Mouse (Mus musculus) urinary bladder, postnatal 25 days (tissue): ENCODE data around the gene Abo.
A peak's percentile ranks its signal among the peaks of the same experiment; 100 is the strongest.

Source experiments
- DNase-seq: peaks from one replicate; pipeline ENCODE4 v3.0.0; 2022; ENCODE audit warnings: low spot score

Gene Abo

DNA sequence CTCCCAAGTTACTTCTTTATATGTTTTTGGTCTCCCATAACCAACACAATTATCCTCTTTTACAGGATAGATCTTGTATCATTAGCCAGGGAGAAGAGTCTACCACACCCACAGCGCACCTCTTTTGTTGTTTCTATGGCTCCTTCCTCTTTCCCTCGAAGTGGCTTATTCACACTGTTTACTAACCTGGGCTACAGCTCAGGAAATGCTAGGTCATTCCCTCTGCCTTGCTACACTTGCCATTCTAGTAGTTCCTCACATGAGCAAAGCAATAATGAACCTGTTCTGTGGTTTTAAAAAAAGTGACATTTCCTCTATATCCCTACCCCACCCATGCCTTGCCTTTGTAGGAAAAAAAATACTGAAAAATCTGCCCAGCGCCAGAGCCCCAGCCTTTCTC lies 1.9 kb downstream of the Abo start:
- no peak for DNase-seq

- peak; percentile 12 for DNase-seq
These were observed 17.1 kb downstream of the Abo start for GRCm38 (mm10) chr2:26847706-26848105.

- DNase-seq, result no peak
These were observed 32.3 kb downstream of the Abo start for GRCm38 (mm10) chr2:26832478-26832877.

GRCm38 (mm10) chr2:26828047-26828446 lies 36.7 kb downstream of the Abo start:
- DNase-seq, result no peak

- DNase-seq, result no peak
These were observed 37.4 kb downstream of the Abo start for GRCm38 (mm10) chr2:26827261-26827975.
